ENCODE assay signal across 8 mouse cellular contexts in genomic region chr8:107576702-107577101, GRCm38 (mm10). TPM values are rescaled to one million over a fixed set of nuclear protein-coding genes. Genes with fewer than 3 reads are reported as not detected.
DNase-seq lines count a peak whose midpoint lies in the region; ATAC-seq lines count a peak whose summit lies in the region.

No protein-coding gene starts in this region.

- peaks cover 40% of the 10 kb centered on the region for H3K36me3 ChIP-seq in hindbrain, embryonic 12.5 days

- H3K27ac ChIP-seq in hindbrain, embryonic 12.5 days = peak overlapping the region; percentile 26; the same call in 1 of the 2 replicates

- peak overlapping the region; percentile 35 for H3K4me2 ChIP-seq in hindbrain, embryonic 12.5 days (replicated peaks)

- WGBS in hindbrain, embryonic 12.5 days = 10% methylated on average over 10 of the region's 10 CpGs

- H3K4me3 ChIP-seq in hindbrain, embryonic 12.5 days = peak overlapping the region; percentile 18; the same call in 1 of the 2 replicates

- H3K27me3 ChIP-seq in hindbrain, embryonic 12.5 days = no peaks in the 10 kb centered on the region

- DNase-seq in NIH3T3 (ENCODE audit: low read depth) = peak; percentile 96
- peak; percentile 79 for DNase-seq in cerebellum, adult 9-10 months
- peak; percentile 48 to 86 for DNase-seq in frontal cortex, postnatal 10 days (ENCODE audit: low spot score in 2 of 2)
- peak; percentile 92 to 93 for DNase-seq in layer of hippocampus, postnatal 10 days (ENCODE audit: low spot score in 2 of 2)
- peak; percentile 95 for DNase-seq in lung, postnatal 10 days
- DNase-seq in retina, postnatal 1 day = peak; percentile 96
- peak; percentile 38 for DNase-seq in urinary bladder, postnatal 10 days (ENCODE audit: low spot score)

- no peak overlapping the region for H3K9ac ChIP-seq in hindbrain, embryonic 12.5 days

- H3K4me1 ChIP-seq in hindbrain, embryonic 12.5 days = peaks cover 3% of the 10 kb centered on the region; the same call in 1 of the 2 replicates

- ATAC-seq in hindbrain, embryonic 12.5 days (ENCODE audit: low FRiP score) = peak; percentile 80

- H3K9me3 ChIP-seq in hindbrain, embryonic 12.5 days (replicated peaks) = no peaks in the 10 kb centered on the region

RNA-seq across cellular contexts. Expression of gene Psmd7, which starts 11.6 kb away (rescaled TPM):
- polyA plus RNA-seq in hindbrain, embryonic 12.5 days (2016; fragmentation: Nextera tagmentation; extraction: Ambion mirVana) = 291 and 295 TPM in 2 replicates
- total RNA-seq in layer of hippocampus, postnatal 10 days (2021) = 100 to 1,000 TPM; 112 to 116 TPM

Comparison
In these comparisons a context has a peak if more than half of its experiments do, and no peak if none do; other contexts are left out.
1. Peak in every context shown above with its lines: DNase-seq, ATAC-seq, H3K4me3 ChIP-seq and H3K27ac ChIP-seq.
2. DNase-seq: peak in every context shown above with its lines; median percentile 96 in NIH3T3; 96 in retina, postnatal 1 day; 95 in lung, postnatal 10 days; 92 in layer of hippocampus, postnatal 10 days; 79 in cerebellum, adult 9-10 months; 67 in frontal cortex, postnatal 10 days; 38 in urinary bladder, postnatal 10 days.